Mouse (Mus musculus) Muller cell, postnatal 12 days (primary cell): ENCODE data around the gene Ankrd16.

Experiments used
- DNase-seq: peaks from one replicate; pipeline ENCODE4 v3.0.0-alpha.2; 2015; ENCODE audit errors: inconsistent ontology term

Gene Ankrd16

GRCm38 (mm10) chr2:11777091-11778068 lies at the start of gene Ankrd16, which contains the start of gene Fbh1:
Gene Ankrd16, plus strand, starts transcription at chr2:11777876.
Gene Fbh1, minus strand, starts transcription at chr2:11777582.
- DNase-seq = peak; percentile 100

- DNase-seq = no peak
Measured at GRCm38 (mm10) chr2:11729091-11729490, 48.6 kb upstream of the Ankrd16 start.

- DNase-seq = no peak
Measured at GRCm38 (mm10) chr2:11732978-11733377, 44.7 kb upstream of the Ankrd16 start.

GRCm38 (mm10) chr2:11735853-11736252 lies 41.8 kb upstream of the Ankrd16 start:
- no peak for DNase-seq

GRCm38 (mm10) chr2:11738794-11739193 lies 38.9 kb upstream of the Ankrd16 start:
- DNase-seq = no peak

- no peak for DNase-seq
Measured at GRCm38 (mm10) chr2:11739516-11740051, 38.1 kb upstream of the Ankrd16 start.

GRCm38 (mm10) chr2:11762541-11762940 lies 15.1 kb upstream of the Ankrd16 start:
- DNase-seq = no peak

- DNase-seq = peak; percentile 56
Measured at GRCm38 (mm10) chr2:11765694-11766093, 12.0 kb upstream of the Ankrd16 start.

GRCm38 (mm10) chr2:11766485-11767160 lies 11.1 kb upstream of the Ankrd16 start:
- DNase-seq = no peak

- DNase-seq = peak; percentile 81
Measured at GRCm38 (mm10) chr2:11767161-11767545, 10.5 kb upstream of the Ankrd16 start.

- no peak for DNase-seq
Measured at GRCm38 (mm10) chr2:11771701-11772100, 6.0 kb upstream of the Ankrd16 start.

- no peak for DNase-seq
Measured at GRCm38 (mm10) chr2:11772401-11772800, 5.3 kb upstream of the Ankrd16 start.

GRCm38 (mm10) chr2:11774426-11774825 lies 3.2 kb upstream of the Ankrd16 start:
- DNase-seq = no peak

- no peak for DNase-seq
Measured at GRCm38 (mm10) chr2:11775121-11775520, 2.6 kb upstream of the Ankrd16 start.

GRCm38 (mm10) chr2:11776415-11776814 lies 1.3 kb upstream of the Ankrd16 start:
- no peak for DNase-seq

- peak; percentile 94 for DNase-seq
Measured at GRCm38 (mm10) chr2:11778087-11778823, 579 bp downstream of the Ankrd16 start.

- DNase-seq = no peak
Measured at GRCm38 (mm10) chr2:11784159-11784558, 6.5 kb downstream of the Ankrd16 start.

- no peak for DNase-seq
Measured at GRCm38 (mm10) chr2:11794668-11795067, 17.0 kb downstream of the Ankrd16 start.

- peak; percentile 22 for DNase-seq
Measured at GRCm38 (mm10) chr2:11797930-11798364, 20.3 kb downstream of the Ankrd16 start.

- DNase-seq = no peak
Measured at GRCm38 (mm10) chr2:11801299-11801930, 23.7 kb downstream of the Ankrd16 start.
